Mouse (Mus musculus): ENCODE data around the gene Dscaml1.
A peak's percentile ranks its signal among the peaks of the same experiment; 100 is the strongest.

Gene Dscaml1

DNA sequence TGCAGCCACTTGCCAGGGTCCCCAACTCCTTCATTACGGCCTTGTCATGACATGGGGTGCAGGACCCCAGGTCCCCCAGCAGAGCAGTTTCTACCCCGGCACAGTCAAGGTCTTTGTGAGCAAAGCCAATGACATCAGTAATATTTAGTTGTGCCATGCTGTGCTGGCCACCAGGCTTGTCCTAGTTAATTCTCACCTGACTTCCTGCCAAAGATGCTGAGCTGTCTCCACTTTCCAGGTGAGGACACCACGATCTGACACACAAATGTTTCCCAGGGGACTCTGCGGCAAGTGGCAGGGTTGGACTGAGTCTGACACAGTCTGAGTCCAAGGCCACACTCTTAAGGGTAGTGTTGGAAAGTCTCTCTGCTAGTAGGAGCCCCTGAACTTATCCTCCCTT, at the start of gene Dscaml1:
Dscaml1 (plus strand) TSS at position 173 of the 400 bp plus-strand sequence.
- DNase-seq (ENCODE audit: low spot score in 2 of 2), result no peak

- no peak for DNase-seq (ENCODE audit: low spot score in 2 of 2)
These were observed 49.5 kb upstream of the Dscaml1 start for GRCm38 (mm10) chr9:45376883-45377282.

GRCm38 (mm10) chr9:45380411-45381251, 45.8 kb upstream of the Dscaml1 start:
- DNase-seq (ENCODE audit: low spot score in 2 of 2), result peak in 1 of 2 experiments; percentile 68

DNA sequence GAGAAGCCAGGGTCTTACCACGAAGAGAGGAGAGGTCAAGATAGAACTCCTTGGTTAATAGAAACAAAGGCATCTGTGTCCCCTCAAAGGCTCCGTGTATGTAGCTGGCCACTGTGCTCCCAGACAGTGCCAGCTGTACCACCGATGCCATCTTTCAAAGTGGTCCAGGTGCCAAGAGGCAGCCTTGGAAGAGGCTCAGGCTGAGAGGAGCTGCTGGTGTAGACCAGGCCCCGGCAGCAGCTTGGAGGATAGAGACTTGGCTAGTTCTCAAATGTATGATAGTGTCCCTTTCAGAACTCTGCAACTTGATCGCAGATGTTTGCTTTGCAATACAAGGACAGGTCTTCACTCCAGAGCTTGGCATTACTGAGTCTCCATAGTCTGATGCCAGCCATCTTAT, 44.1 kb upstream of the Dscaml1 start:
- DNase-seq (ENCODE audit: low spot score in 2 of 2), result peak in 1 of 2 experiments; percentile 65

DNA sequence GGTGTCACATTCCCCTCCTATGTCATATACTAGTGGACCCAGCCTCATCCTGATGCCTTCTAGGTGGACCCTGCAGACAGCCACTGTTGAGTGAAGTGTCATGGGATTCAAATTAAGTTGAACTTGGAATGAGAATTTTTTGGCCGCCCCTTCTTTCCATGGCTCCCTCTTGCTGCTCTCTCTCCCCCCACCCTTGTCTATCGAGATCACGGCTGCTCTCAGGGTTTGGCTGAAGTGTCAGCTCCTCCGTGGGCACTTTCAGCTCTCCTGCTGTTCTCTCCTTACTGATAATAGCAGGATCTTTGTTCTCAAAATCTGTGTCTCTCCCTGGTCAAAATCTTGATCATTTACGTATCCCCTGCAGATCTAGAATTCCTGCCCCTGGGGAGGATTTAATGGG, 43.6 kb upstream of the Dscaml1 start:
- no peak for DNase-seq (ENCODE audit: low spot score in 2 of 2)

GRCm38 (mm10) chr9:45383883-45384282, 42.5 kb upstream of the Dscaml1 start:
- no peak for DNase-seq (ENCODE audit: low spot score in 2 of 2)

- DNase-seq (ENCODE audit: low spot score in 2 of 2), result no peak
These were observed 39.7 kb upstream of the Dscaml1 start for GRCm38 (mm10) chr9:45386698-45387097.

DNA sequence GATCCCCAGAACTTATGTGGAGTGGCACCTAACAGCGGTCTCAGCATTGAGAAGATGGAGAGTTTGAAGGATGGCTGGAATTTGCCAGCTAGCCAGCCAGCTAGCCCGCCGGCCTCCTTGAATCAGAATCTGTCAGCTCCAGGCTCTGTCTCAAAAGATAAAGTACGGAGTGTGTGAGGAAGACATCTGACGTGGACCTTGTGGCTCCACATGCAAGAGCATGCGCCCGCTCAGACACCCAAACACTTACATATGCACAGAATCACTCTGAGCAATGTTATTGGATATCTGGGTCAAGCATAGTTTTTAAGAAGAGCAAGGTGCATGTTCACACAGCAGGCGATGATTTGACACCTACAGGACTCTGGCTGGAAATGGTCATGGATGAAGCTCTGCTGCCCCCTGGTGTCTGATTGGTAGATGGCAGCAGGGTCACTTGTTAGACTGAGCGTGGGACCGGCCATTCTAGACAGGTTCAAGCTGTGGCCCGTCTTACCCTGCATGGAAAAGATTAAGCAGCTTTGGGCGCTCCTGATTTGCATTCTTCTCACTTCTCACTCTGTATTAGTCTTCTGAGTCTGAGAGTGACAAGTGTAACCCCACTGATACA, 37.9 kb upstream of the Dscaml1 start:
- DNase-seq (ENCODE audit: low spot score in 2 of 2), result peak; percentile 85 to 91

DNA sequence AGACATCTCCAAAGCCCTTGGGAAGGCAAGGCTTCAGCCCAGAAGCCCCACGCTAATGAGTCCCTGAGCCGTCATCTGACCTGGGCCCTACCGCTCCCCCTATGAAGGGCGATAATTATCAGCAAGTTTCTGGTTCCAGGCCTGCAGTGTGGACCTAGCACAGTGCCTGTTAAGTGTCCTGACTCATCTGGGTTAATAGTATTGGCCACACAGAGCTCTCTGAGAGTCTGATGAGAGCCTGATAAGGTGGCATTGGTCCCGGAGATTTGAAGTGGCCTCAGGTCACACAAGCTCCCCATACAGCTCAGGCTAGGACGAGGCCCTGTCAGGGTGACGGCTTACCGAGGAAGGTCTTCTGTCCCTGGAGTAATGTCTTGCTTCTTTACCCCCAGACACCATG, 36.8 kb upstream of the Dscaml1 start:
- no peak for DNase-seq (ENCODE audit: low spot score in 2 of 2)

- no peak for DNase-seq (ENCODE audit: low spot score in 2 of 2)
These were observed 35.1 kb upstream of the Dscaml1 start for GRCm38 (mm10) chr9:45391299-45391698.

- DNase-seq (ENCODE audit: low spot score in 2 of 2), result no peak
These were observed 31.2 kb upstream of the Dscaml1 start for GRCm38 (mm10) chr9:45395218-45395617.

- no peak for DNase-seq (ENCODE audit: low spot score in 2 of 2)
These were observed 30.6 kb upstream of the Dscaml1 start for GRCm38 (mm10) chr9:45395796-45396195.

- DNase-seq (ENCODE audit: low spot score in 2 of 2), result no peak
These were observed 28.1 kb upstream of the Dscaml1 start for GRCm38 (mm10) chr9:45398336-45398735.

DNA sequence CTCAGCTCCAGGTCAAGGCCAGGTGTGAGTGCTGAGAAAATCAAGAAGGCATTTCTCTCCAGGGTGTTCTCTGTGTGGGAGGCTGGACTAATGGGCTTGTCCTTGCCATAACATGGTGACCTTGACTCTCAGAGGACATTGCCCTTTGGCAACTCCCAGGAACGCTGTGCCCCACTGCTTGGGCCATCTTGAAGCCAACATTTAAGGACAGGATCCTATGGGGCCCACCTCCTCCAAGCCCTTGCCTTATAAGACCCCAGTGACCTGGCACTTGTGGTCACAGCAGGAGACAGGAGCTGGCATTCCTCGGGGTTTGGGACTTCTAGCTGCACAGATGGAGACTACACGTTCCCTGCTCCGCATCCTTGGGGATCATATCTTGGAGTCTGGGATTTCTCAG, 27.0 kb upstream of the Dscaml1 start, which contains the start of gene Fxyd2:
Fxyd2 (plus strand) TSS at position 236 of the 400 bp plus-strand sequence.
- DNase-seq (ENCODE audit: low spot score in 2 of 2), result no peak

GRCm38 (mm10) chr9:45401851-45402250, 24.6 kb upstream of the Dscaml1 start:
- no peak for DNase-seq (ENCODE audit: low spot score in 2 of 2)

DNA sequence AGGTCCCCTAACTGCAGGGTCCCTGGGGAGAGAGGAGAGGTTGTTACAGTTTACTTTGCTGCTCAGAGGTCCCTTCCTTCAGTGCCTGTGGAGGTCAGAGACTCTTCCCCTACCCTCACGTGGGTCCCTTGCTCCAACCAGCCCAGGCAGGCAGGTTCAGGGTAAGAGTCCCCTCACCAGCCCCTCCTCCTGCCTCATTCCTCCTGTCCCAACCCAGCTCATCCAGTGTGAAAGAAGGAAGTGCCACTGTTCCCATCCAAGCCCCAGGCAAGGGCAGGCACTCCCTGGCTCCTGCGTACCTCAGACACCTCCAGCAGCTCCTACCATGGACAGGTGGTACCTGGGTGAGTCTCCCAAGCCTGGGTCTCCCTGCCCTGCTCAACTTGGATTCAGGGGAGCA, 23.5 kb upstream of the Dscaml1 start:
- DNase-seq (ENCODE audit: low spot score in 2 of 2), result no peak

GRCm38 (mm10) chr9:45405694-45406093, 20.7 kb upstream of the Dscaml1 start:
- DNase-seq (ENCODE audit: low spot score in 2 of 2), result no peak

DNA sequence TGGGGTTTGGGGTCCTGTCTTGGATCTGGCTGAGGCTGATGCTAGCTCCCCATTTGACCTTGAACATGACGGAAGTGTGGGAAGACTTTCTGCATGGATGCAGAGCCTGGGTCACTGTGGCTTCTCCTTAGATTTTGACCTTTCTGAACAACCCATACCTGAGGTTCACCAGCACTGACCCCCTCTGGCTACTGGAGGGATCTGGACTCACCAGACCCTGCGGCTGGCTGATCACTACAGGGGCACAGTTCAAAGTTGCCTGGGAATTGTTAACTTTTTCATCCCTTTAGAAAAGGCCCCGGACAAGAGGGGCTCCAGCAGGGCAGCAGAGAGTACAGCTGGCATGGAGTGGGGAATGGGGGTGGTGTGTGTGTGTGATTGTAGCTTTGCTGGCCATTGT, 19.6 kb upstream of the Dscaml1 start:
- no peak for DNase-seq (ENCODE audit: low spot score in 2 of 2)

DNA sequence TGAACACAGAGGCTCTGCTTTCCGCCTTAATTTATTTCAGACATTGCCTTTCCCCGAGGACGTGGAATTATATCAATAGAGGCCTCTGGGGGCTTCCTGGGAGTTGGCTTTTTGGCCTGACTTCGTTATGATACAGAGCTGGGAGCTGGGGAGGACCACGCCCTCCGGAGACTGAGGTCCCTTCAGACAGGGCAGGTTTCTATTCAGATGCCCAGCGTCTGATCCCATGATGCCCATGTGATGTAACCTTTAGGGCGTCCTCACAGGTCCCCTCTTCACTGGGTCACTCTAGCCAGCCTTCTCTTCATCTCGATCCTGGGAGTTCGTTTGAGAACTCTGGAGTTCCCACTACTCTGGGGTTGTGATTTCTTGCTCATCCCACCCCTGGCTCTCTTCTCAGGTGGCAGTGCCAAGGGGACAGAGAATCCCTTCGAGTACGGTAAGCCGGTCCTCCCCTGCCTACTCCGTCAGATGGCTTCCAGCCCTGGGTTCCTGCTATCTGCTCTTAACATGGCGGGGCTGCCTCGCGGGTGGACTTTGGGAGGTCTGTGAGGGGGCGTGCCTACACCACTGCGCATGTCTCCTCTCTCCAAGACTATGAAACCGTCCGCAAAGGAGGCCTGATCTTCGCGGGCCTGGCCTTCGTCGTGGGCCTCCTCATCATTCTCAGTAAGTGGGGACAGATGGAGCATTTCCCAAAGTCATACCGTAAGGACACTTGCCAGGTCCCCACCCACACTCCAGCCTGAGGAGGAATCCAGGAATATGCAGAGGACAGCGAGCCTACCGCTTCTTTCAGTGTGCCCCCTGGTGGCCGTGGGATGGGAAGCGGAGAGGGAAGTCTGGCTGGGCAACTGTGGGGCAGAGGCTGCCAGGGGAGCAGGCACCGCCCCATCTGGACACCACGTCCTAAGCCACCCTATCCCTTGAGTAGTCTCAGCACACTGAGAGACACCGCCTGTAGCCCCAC, 18.4 kb upstream of the Dscaml1 start:
- peak; percentile 67 to 89 for DNase-seq (ENCODE audit: low spot score in 2 of 2)

DNA sequence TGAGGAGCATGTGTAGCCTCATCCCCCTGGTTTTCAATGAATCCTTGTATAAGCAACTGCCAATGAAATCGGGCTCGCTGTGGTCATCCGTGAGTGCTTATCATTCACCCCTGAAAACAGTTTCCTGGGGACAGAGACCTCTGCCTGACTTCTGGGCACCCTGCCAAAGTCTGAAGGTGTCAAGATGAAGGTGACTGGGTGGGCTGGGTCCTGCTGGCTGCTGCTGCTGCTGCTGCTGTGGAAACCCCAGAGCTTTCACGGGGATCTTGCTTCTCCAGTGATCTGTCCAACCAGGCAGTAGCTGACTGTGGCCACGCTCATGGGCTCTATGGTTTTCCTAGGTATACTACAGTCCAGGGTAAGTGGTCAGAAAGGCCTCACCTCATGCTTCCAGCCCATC, 16.2 kb upstream of the Dscaml1 start:
- DNase-seq (ENCODE audit: low spot score in 2 of 2), result no peak

GRCm38 (mm10) chr9:45410614-45411013, 15.8 kb upstream of the Dscaml1 start:
- DNase-seq (ENCODE audit: low spot score in 2 of 2), result no peak

DNA sequence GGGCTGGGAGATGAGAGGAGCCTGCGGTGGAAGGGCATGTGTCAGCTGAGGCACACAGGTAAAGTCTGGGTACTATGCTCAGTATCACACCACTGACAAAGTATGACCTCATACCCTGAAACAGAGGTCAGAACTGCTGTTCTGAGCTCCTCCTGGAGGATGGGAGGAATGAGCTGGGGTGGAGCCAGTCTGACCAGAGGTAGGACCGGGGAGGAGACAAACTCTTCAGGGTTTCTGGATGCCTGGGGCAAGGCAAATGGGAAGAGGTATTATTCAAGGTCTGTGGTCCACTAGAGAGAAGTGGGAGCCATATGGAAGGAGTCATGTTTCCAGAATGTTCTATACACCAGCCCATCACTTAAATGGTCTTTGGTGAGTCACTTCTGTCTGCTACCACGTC, 15.3 kb upstream of the Dscaml1 start:
- DNase-seq (ENCODE audit: low spot score in 2 of 2), result no peak
